In genomic region chr9:23150874-23151273, GRCm38 (mm10) we compare ENCODE assay signal across 23 mouse cellular contexts.
A peak's percentile ranks its signal among the peaks of the same experiment; 100 is the strongest.
DNase-seq lines count a peak whose midpoint lies in the region; ATAC-seq and TF ChIP-seq lines count a peak whose summit lies in the region.
"Had no signal": no experiment of that assay in that cellular context is flagged by ENCODE, and none has a peak within 500 bp of the region (broad histone marks: within the 10 kb centered on the region; RNA-seq: fewer than 3 reads in every experiment).

No protein-coding gene starts in this region.

- peak; percentile 46 for DNase-seq in intestine, embryonic 14.5 days (ENCODE audit: low spot score)
- DNase-seq in kidney, adult 2 months: no peak
- no peak for DNase-seq in kidney, adult 8-10 months
- DNase-seq: adrenal gland, adult 2 months; adrenal gland, postnatal 10 days; adrenal gland, postnatal 25 days; cerebellum, adult 11 months; cerebellum, adult 18-20 months; cerebellum, adult 8-10 months; cerebellum, adult 9-11 months; cerebellum, postnatal 14 days; cerebellum, postnatal 36 days; embryo, embryonic 11 days; forebrain, postnatal 0 days had no signal

- no peak for TF ChIP-seq POLR2A in kidney, adult 2 months (IDR thresholded peaks at IDR 0.05; ENCODE audit: low read depth, low read length)
- no peak for TF ChIP-seq POLR2A in embryonic fibroblast, embryonic 13.5 days (IDR thresholded peaks at IDR 0.05; ENCODE audit: low read depth, low read length)

- TF ChIP-seq CTCF in intestine, postnatal 0 days (IDR thresholded peaks at IDR 0.05; ENCODE audit: low read depth): no peak
- no peak for TF ChIP-seq CTCF in kidney, adult 2 months (conservative IDR thresholded peaks at IDR 0.05; ENCODE audit: insufficient read depth, insufficient read length, low read depth, low read length)
- TF ChIP-seq CTCF in embryonic fibroblast, embryonic 13.5 days (IDR thresholded peaks at IDR 0.05; ENCODE audit: borderline replicate concordance, insufficient read depth, low read length): no peak

- 44% methylated on average over 3 of the region's 3 CpGs for WGBS in intestine, embryonic 14.5 days
- WGBS in intestine, postnatal 0 days: 35% methylated on average over 3 of the region's 3 CpGs
- 17% methylated on average over 3 of the region's 3 CpGs for WGBS in kidney, embryonic 14.5 days
- 48% methylated on average over 3 of the region's 3 CpGs for WGBS in kidney, adult 2 months
- WGBS in kidney, embryonic 16.5 days: 23% methylated on average over 3 of the region's 3 CpGs

- no peak overlapping the region for H3K4me3 ChIP-seq in intestine, embryonic 14.5 days (ENCODE audit: low read depth, low read length)
- no peak overlapping the region for H3K4me3 ChIP-seq in intestine, postnatal 0 days (ENCODE audit: low read depth, low read length)
- H3K4me3 ChIP-seq in kidney, embryonic 14.5 days (ENCODE audit: low read length): no peak overlapping the region
- no peak overlapping the region for H3K4me3 ChIP-seq in kidney, adult 2 months (ENCODE audit: insufficient read depth, low read depth, low read length)
- no peak overlapping the region for H3K4me3 ChIP-seq in kidney, embryonic 16.5 days (ENCODE audit: low read length)
- H3K4me3 ChIP-seq in embryonic fibroblast, embryonic 13.5 days (ENCODE audit: insufficient read depth, low read length): no peak overlapping the region
- H3K4me3 ChIP-seq: embryonic facial prominence, embryonic 12.5 days; embryonic facial prominence, embryonic 15.5 days; forebrain, embryonic 13.5 days; forebrain, embryonic 15.5 days had no signal

- no peak for ATAC-seq in intestine, embryonic 14.5 days (replicated peaks; ENCODE audit: low FRiP score, low TSS enrichment, low read depth)
- no peak for ATAC-seq in intestine, postnatal 0 days
- ATAC-seq in kidney, embryonic 14.5 days (ENCODE audit: low FRiP score, low TSS enrichment): peak; percentile 71; the same call in 1 of the 2 replicates
- 0 out of 2 replicates have a peak, but pooled peaks have one; percentile 59 for ATAC-seq in kidney, embryonic 16.5 days (ENCODE audit: low FRiP score, low TSS enrichment)
- ATAC-seq in frontal cortex, adult (ENCODE audit: low TSS enrichment): no peak
- ATAC-seq: forebrain, embryonic 13.5 days; forebrain, embryonic 15.5 days; forebrain, postnatal 0 days had no signal

- H3K9me3 ChIP-seq in intestine, embryonic 14.5 days (ENCODE audit: control insufficient read depth, low read length): no peaks in the 10 kb centered on the region
- no peaks in the 10 kb centered on the region for H3K9me3 ChIP-seq in intestine, postnatal 0 days (ENCODE audit: control insufficient read depth)
- H3K9me3 ChIP-seq in kidney, embryonic 14.5 days (ENCODE audit: control insufficient read depth, low read length): no peaks in the 10 kb centered on the region
- H3K9me3 ChIP-seq in kidney, embryonic 16.5 days (ENCODE audit: low read length): no peaks in the 10 kb centered on the region
- H3K9me3 ChIP-seq: embryonic facial prominence, embryonic 12.5 days; embryonic facial prominence, embryonic 15.5 days; forebrain, embryonic 13.5 days; forebrain, embryonic 15.5 days had no signal

- H3K9ac ChIP-seq in intestine, embryonic 14.5 days (ENCODE audit: low read length): no peak overlapping the region
- no peak overlapping the region for H3K9ac ChIP-seq in intestine, postnatal 0 days (ENCODE audit: low read depth, low read length)
- H3K9ac ChIP-seq in kidney, embryonic 14.5 days (ENCODE audit: low read depth, low read length): no peak overlapping the region
- H3K9ac ChIP-seq in kidney, embryonic 16.5 days (replicated peaks; ENCODE audit: low read length): no peak overlapping the region
- H3K9ac ChIP-seq: embryonic facial prominence, embryonic 12.5 days; embryonic facial prominence, embryonic 15.5 days; forebrain, embryonic 13.5 days; forebrain, embryonic 15.5 days; forebrain, postnatal 0 days had no signal

- H3K27me3 ChIP-seq in intestine, embryonic 14.5 days (replicated peaks; ENCODE audit: control insufficient read depth, insufficient read depth, low read length): no peaks in the 10 kb centered on the region
- H3K27me3 ChIP-seq in intestine, postnatal 0 days (replicated peaks; ENCODE audit: control insufficient read depth, insufficient read depth, low read length): no peaks in the 10 kb centered on the region
- H3K27me3 ChIP-seq in kidney, embryonic 14.5 days (ENCODE audit: control insufficient read depth, insufficient read depth, low read length): no peaks in the 10 kb centered on the region
- H3K27me3 ChIP-seq in kidney, adult 2 months (replicated peaks; ENCODE audit: control insufficient read depth, insufficient read depth, low read length): no peaks in the 10 kb centered on the region; the same call in 1 of the 2 replicates
- no peaks in the 10 kb centered on the region for H3K27me3 ChIP-seq in kidney, embryonic 16.5 days (ENCODE audit: insufficient read depth, low read length)
- H3K27me3 ChIP-seq: embryonic facial prominence, embryonic 12.5 days; embryonic facial prominence, embryonic 15.5 days; forebrain, embryonic 13.5 days; forebrain, embryonic 15.5 days had no signal

- H3K36me3 ChIP-seq in intestine, embryonic 14.5 days (ENCODE audit: control insufficient read depth, insufficient read depth, low read length): no peaks in the 10 kb centered on the region
- H3K36me3 ChIP-seq in intestine, postnatal 0 days (ENCODE audit: control insufficient read depth, insufficient read depth): no peaks in the 10 kb centered on the region
- no peaks in the 10 kb centered on the region for H3K36me3 ChIP-seq in kidney, embryonic 14.5 days (ENCODE audit: control insufficient read depth, insufficient read depth, low read length)
- H3K36me3 ChIP-seq in kidney, adult 2 months (ENCODE audit: control insufficient read depth, insufficient read depth, low read length): no peaks in the 10 kb centered on the region
- H3K36me3 ChIP-seq in kidney, embryonic 16.5 days (ENCODE audit: insufficient read depth, low read length): no peaks in the 10 kb centered on the region
- H3K36me3 ChIP-seq: embryonic facial prominence, embryonic 12.5 days; embryonic facial prominence, embryonic 15.5 days; forebrain, embryonic 15.5 days had no signal

- no peaks in the 10 kb centered on the region for H3K4me1 ChIP-seq in intestine, embryonic 14.5 days (replicated peaks; ENCODE audit: control insufficient read depth, insufficient read depth, low read length)
- H3K4me1 ChIP-seq in intestine, postnatal 0 days (replicated peaks; ENCODE audit: control insufficient read depth, insufficient read depth, low read length): no peaks in the 10 kb centered on the region; the same call in 1 of the 2 replicates
- H3K4me1 ChIP-seq in kidney, embryonic 14.5 days (ENCODE audit: control insufficient read depth, insufficient read depth, low read length): no peaks in the 10 kb centered on the region
- H3K4me1 ChIP-seq in kidney, adult 2 months (ENCODE audit: control insufficient read depth, insufficient read depth, low read length): no peaks in the 10 kb centered on the region
- 0 out of 2 replicates have a peak, but pooled peaks cover 4% of the 10 kb centered on the region for H3K4me1 ChIP-seq in kidney, embryonic 16.5 days (ENCODE audit: insufficient read depth, low read length)
- no peaks in the 10 kb centered on the region for H3K4me1 ChIP-seq in embryonic fibroblast, embryonic 13.5 days (ENCODE audit: control insufficient read depth, insufficient read depth, low read length)
- H3K4me1 ChIP-seq: embryonic facial prominence, embryonic 12.5 days; embryonic facial prominence, embryonic 15.5 days; forebrain, embryonic 13.5 days; forebrain, embryonic 15.5 days had no signal

- no peak overlapping the region for H3K27ac ChIP-seq in intestine, embryonic 14.5 days (ENCODE audit: low read depth)
- H3K27ac ChIP-seq in intestine, postnatal 0 days (ENCODE audit: low read depth, low read length): no peak overlapping the region
- no peak overlapping the region for H3K27ac ChIP-seq in kidney, embryonic 14.5 days (ENCODE audit: low read depth, low read length)
- H3K27ac ChIP-seq in kidney, adult 2 months (ENCODE audit: insufficient read depth, low read depth, low read length): no peak overlapping the region
- peak overlapping the region; percentile 67; the same call in 1 of the 2 replicates for H3K27ac ChIP-seq in kidney, embryonic 16.5 days (ENCODE audit: low read length)
- H3K27ac ChIP-seq in embryonic fibroblast, embryonic 13.5 days (ENCODE audit: insufficient read depth, low read length): peak overlapping the region; percentile 58; the same call in 1 of the 2 replicates
- H3K27ac ChIP-seq: embryonic facial prominence, embryonic 12.5 days; embryonic facial prominence, embryonic 15.5 days; forebrain, embryonic 13.5 days; forebrain, embryonic 15.5 days had no signal

- no peak overlapping the region for H3K4me2 ChIP-seq in intestine, embryonic 14.5 days (ENCODE audit: low read length)
- no peak overlapping the region for H3K4me2 ChIP-seq in intestine, postnatal 0 days (replicated peaks; ENCODE audit: low read depth)
- H3K4me2 ChIP-seq in kidney, embryonic 14.5 days (replicated peaks; ENCODE audit: low read depth, low read length): no peak overlapping the region
- no peak overlapping the region for H3K4me2 ChIP-seq in kidney, embryonic 16.5 days (replicated peaks; ENCODE audit: low read depth, low read length)
- H3K4me2 ChIP-seq: embryonic facial prominence, embryonic 12.5 days; embryonic facial prominence, embryonic 15.5 days; forebrain, embryonic 13.5 days; forebrain, embryonic 15.5 days had no signal

Comparison
In these comparisons a context has a peak if more than half of its experiments do, and no peak if none do; other contexts are left out.
1. H3K27ac ChIP-seq: peak in kidney, embryonic 16.5 days (single experiment) and embryonic fibroblast, embryonic 13.5 days (single experiment); none in intestine, embryonic 14.5 days (single experiment), intestine, postnatal 0 days (single experiment), kidney, embryonic 14.5 days (single experiment) and kidney, adult 2 months (single experiment).
2. ATAC-seq: peak in kidney, embryonic 14.5 days (single experiment) and kidney, embryonic 16.5 days (single experiment); none in intestine, embryonic 14.5 days (single experiment), intestine, postnatal 0 days (single experiment) and frontal cortex, adult (single experiment).